Mouse (Mus musculus) myocyte (in vitro differentiated cells): ENCODE results near the gene Ascc1. TPM values are rescaled to one million over a fixed set of nuclear protein-coding genes. Genes with fewer than 3 reads are reported as not detected.
A peak's percentile ranks its signal among the peaks of the same experiment; 100 is the strongest.

Experiments used
- H3K27me3 ChIP-seq: one replicate; pipeline ENCODE4 v1.6.1; 2011; ENCODE audit not compliant: control insufficient read depth, insufficient read depth, insufficient read length
- H3K36me3 ChIP-seq: one replicate; pipeline ENCODE4 v1.6.1; 2011; ENCODE audit not compliant: control insufficient read depth, insufficient read depth
- H3K4me2 ChIP-seq: one replicate; pipeline ENCODE4 v1.6.1; 2011; ENCODE audit warnings: low read depth, control low read depth
- H3K4me3 ChIP-seq: one replicate; pipeline ENCODE4 v1.5.1; 2011; ENCODE audit warnings: mild to moderate bottlenecking, control low read depth, moderate library complexity
- H3K79me2 ChIP-seq: one replicate; pipeline ENCODE4 v1.6.1; 2011; ENCODE audit not compliant: control insufficient read depth, insufficient read depth
- H3ac ChIP-seq: one replicate; pipeline ENCODE4 v1.6.1; 2011; ENCODE audit not compliant: control insufficient read depth, insufficient read length
- CEBPB ChIP-seq: IDR thresholded peaks from 2 replicates; pipeline ENCODE4 v1.6.1; 2011; ENCODE audit warnings: mild to moderate bottlenecking, moderate library complexity; ENCODE audit not compliant: poor library complexity, insufficient read depth, severe bottlenecking
- E2F4 ChIP-seq: IDR thresholded peaks from one replicate; pipeline ENCODE4 v1.6.1; 2011; ENCODE audit warnings: mild to moderate bottlenecking, control low read depth, moderate library complexity; ENCODE audit not compliant: insufficient read depth
- MAX ChIP-seq: IDR thresholded peaks from one replicate; pipeline ENCODE4 v1.6.1; 2011; ENCODE audit warnings: low read depth, mild to moderate bottlenecking, control low read depth
- MYOD1 ChIP-seq, 3 experiments: IDR thresholded peaks; one replicate each; pipeline ENCODE4 v1.6.1; 2011; ENCODE audit warnings: control low read depth in 2 of 3, low read depth in 2 of 3, mild to moderate bottlenecking in 2 of 3, moderate library complexity in 1 of 3; ENCODE audit not compliant: insufficient read length in 2 of 3, control insufficient read depth in 1 of 3
- MYOG ChIP-seq, 3 experiments: IDR thresholded peaks; one replicate each; pipeline ENCODE4 v1.6.1; 2011; ENCODE audit warnings: control low read depth in 2 of 3, low read depth in 2 of 3, mild to moderate bottlenecking in 2 of 3; ENCODE audit not compliant: insufficient read length in 2 of 3, control insufficient read depth in 1 of 3, insufficient read depth in 1 of 3
- POLR2A ChIP-seq: IDR thresholded peaks from one replicate; pipeline ENCODE4 v1.6.1; 2011; ENCODE audit warnings: low read depth, mild to moderate bottlenecking, control low read depth, moderate library complexity; ENCODE audit not compliant: insufficient read length
- POLR2AphosphoS2 ChIP-seq: IDR thresholded peaks from one replicate; pipeline ENCODE4 v1.6.1; 2011; ENCODE audit warnings: low read depth, control low read depth; ENCODE audit not compliant: insufficient read length
- REST ChIP-seq: IDR thresholded peaks from one replicate; pipeline ENCODE4 v1.6.1; 2011; ENCODE audit warnings: mild to moderate bottlenecking, control low read depth, moderate library complexity; ENCODE audit not compliant: insufficient read depth, insufficient read length
- SRF ChIP-seq: IDR thresholded peaks from one replicate; pipeline ENCODE4 v1.6.1; 2011; ENCODE audit warnings: low read depth; ENCODE audit not compliant: control insufficient read depth, insufficient read length
- TCF12 ChIP-seq: IDR thresholded peaks from one replicate; pipeline ENCODE4 v1.6.1; 2011; ENCODE audit warnings: mild to moderate bottlenecking, control low read depth; ENCODE audit not compliant: poor library complexity, insufficient read depth, severe bottlenecking
- TCF3 ChIP-seq: IDR thresholded peaks from one replicate; pipeline ENCODE4 v1.6.1; 2011; ENCODE audit warnings: low read depth, control low read depth; ENCODE audit not compliant: insufficient read length
- USF1 ChIP-seq: IDR thresholded peaks from one replicate; pipeline ENCODE4 v1.6.1; 2011; ENCODE audit warnings: low read depth, mild to moderate bottlenecking, control low read depth, moderate library complexity
- polyA plus RNA-seq: library from polyadenylated mRNA; unstranded; fragments of >200 nt; fragmentation: generic; extraction: Trizol; gene quantifications from one replicate; pipeline ENCODE4 v1.2.1, GENCODE M21; 2012; ENCODE audit warnings: missing spikeins

Ascc1 gene
- 36.7 TPM for polyA plus RNA-seq

DNA sequence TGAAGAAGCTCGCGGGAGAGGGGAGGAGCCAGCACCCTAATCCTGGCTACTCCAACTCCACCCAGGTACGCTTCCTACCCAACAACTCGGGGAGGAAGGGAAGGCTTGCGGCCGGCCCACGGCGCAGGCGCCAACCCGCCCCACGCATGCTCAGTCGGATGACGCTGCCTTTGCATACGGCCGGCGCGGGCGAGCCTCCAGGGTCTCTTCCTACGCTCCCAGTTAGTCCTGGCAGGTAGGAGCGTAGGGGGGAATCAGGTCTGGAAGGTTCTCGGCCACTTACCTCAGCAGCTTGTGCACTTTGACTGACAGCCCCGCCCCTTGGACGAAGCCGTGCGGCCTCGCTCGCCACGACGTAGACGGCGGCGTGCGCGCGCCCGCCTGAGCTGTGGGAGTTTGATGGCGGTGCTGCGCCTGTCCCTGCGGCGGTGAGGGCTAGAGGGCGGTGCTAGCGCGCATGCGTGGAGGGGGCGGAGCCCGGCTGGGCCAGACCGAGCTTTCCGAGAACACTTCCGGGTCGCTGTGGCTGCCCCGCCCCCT is at the start of gene Ascc1, which contains the start of gene Anapc16:
Gene Ascc1, plus strand, starts transcription at position 133 of the 540 bp plus-strand sequence.
Gene Anapc16, minus strand, starts transcription at position 463 of the 540 bp plus-strand sequence.
- Histone ChIP-seq H3K4me2 (peak within 1 kb of the TSS; percentile 100), H3K36me3 (peaks cover 3% of the 10 kb centered on the region), H3K4me3 (peak within 1 kb of the TSS; percentile 98), H3K79me2 (peaks cover 43% of the 10 kb centered on the region), H3K27me3 (no peaks in the 10 kb centered on the region), H3ac (peak within 1 kb of the TSS; percentile 33)
- TF ChIP-seq SRF, result no peak
- TF ChIP-seq CEBPB, result no peak
- TF ChIP-seq MAX, result no peak
- no peak for TF ChIP-seq E2F4
- TF ChIP-seq TCF3, result no peak
- no peak for TF ChIP-seq USF1
- TF ChIP-seq POLR2A, result peak; percentile 90
- TF ChIP-seq MYOG (IDR thresholded peaks at IDR 0.05; ENCODE audit: control insufficient read depth in 1 of 3, insufficient read depth in 1 of 3, insufficient read length in 2 of 3, low read depth in 2 of 3), result peak in 1 of 3 experiments; percentile 24
- no peak for TF ChIP-seq TCF12
- peak in 1 of 3 experiments; percentile 19 for TF ChIP-seq MYOD1 (IDR thresholded peaks at IDR 0.05; ENCODE audit: control insufficient read depth in 1 of 3, insufficient read length in 2 of 3, low read depth in 2 of 3)
- TF ChIP-seq POLR2AphosphoS2, result peak; percentile 86
- TF ChIP-seq REST, result no peak

GRCm38 (mm10) chr10:59953564-59954039 is 49.0 kb upstream of the Ascc1 start:
- peaks cover 15% of the 10 kb centered on the region for H3K36me3 ChIP-seq
- peak overlapping the region; percentile 85 for H3K4me2 ChIP-seq
- H3K79me2 ChIP-seq, result peaks cover 29% of the 10 kb centered on the region
- TF ChIP-seq MYOG (IDR thresholded peaks at IDR 0.05; ENCODE audit: control insufficient read depth in 1 of 3, insufficient read depth in 1 of 3, insufficient read length in 2 of 3, low read depth in 2 of 3) (peak in 1 of 3 experiments; percentile 42), MYOD1 (IDR thresholded peaks at IDR 0.05; ENCODE audit: control insufficient read depth in 1 of 3, insufficient read length in 2 of 3, low read depth in 2 of 3) (peak in 2 of 3 experiments; percentile 9 to 27), USF1 (no peak), TCF12 (no peak)
- H3K4me3 ChIP-seq, result no peak overlapping the region
- H3ac ChIP-seq, result no peak overlapping the region
- H3K27me3 ChIP-seq, result no peaks in the 10 kb centered on the region

DNA sequence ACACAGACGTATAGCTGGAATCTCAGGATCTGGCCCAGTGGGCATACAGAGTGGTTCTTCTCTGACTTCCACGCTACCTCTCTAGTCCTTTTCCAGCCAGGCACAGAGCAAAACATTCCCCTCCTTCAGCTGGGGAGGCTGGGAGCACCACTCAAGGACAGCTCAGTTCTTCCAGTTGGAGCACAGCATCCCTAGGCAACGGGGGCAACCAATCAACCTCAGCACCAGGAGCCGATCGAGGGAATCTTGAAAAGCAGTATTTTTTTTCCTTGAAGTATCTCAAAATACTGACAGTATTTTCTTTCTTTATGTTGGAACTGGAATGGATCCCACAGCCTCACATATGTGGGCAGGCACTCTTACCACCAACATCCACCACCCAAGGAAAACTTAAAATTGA is 45.9 kb upstream of the Ascc1 start:
- no peak for TF ChIP-seq REST
- TF ChIP-seq E2F4, result no peak
- no peak for TF ChIP-seq POLR2AphosphoS2
- TF ChIP-seq MYOD1 (IDR thresholded peaks at IDR 0.05; ENCODE audit: control insufficient read depth in 1 of 3, insufficient read length in 2 of 3, low read depth in 2 of 3), result no peak
- TF ChIP-seq MYOG (IDR thresholded peaks at IDR 0.05; ENCODE audit: control insufficient read depth in 1 of 3, insufficient read depth in 1 of 3, insufficient read length in 2 of 3, low read depth in 2 of 3), result no peak
- TF ChIP-seq SRF, result no peak
- TF ChIP-seq TCF3, result no peak
- TF ChIP-seq POLR2A, result no peak
- no peak for TF ChIP-seq USF1
- no peak for TF ChIP-seq TCF12
- TF ChIP-seq CEBPB, result no peak
- no peak for TF ChIP-seq MAX

DNA sequence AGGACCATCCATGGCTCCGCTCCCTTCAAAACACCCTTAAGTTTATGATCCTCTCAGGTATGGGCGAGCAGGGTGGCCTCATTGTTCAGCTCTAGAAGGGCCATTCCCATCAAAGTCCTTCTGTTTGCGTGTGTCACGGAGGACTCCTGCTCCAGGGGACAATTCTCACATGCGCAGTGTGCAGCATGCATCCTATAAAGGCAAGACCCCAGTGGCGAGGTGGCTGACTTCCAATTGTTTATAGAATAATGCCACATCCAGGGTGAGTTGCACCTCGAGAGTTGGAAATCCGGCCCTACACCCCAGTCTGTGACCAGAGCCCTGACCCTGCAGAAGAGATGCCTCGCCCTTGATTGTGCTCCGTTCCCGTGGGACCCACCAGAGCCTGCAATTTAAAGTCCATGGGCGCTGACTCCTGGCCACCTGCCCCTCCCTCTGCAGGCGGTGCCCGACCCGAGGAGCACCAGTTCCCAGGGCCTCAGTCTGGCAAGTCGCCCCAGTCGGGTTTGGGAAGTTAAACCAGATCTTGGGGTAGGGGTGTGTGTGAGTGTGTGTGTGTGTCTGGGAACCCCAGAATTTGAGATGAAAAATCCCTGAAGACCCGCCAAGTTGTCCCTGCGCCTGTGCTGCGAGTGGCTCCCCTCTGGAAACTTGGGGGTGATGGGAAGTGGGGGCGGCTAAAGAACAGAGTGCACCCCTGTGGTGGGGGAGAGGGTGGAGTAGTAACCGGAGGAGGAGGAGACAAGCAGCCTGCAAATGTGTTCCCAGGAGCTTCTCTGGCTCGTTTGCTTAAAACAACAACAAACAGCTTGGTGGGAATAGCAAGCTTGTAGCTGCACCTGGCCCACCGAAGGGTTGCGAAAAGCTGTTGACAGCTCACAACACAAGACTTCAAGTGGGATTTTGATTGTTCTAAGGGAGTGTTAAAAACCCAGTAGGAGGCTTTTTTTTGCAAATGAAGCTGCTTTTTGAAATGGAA is 45.1 kb upstream of the Ascc1 start:
- H3K4me3 ChIP-seq, result no peak overlapping the region
- peak overlapping the region; percentile 57 for H3K4me2 ChIP-seq

More for the DNA sequence above, 45.9 kb upstream of the Ascc1 start:
- Histone ChIP-seq H3K4me3 (no peak overlapping the region), H3K4me2 (no peak overlapping the region), H3K27me3 (no peaks in the 10 kb centered on the region), H3ac (no peak overlapping the region), H3K79me2 (no peaks in the 10 kb centered on the region), H3K36me3 (no peaks in the 10 kb centered on the region)

More for the DNA sequence above, 45.1 kb upstream of the Ascc1 start:
- H3K27me3 ChIP-seq, result no peaks in the 10 kb centered on the region
- H3K79me2 ChIP-seq, result no peaks in the 10 kb centered on the region
- H3ac ChIP-seq, result no peak overlapping the region
- TF ChIP-seq CEBPB, result 0 out of 2 replicates have a peak, but pooled peaks have one; percentile 24
- TF ChIP-seq TCF12, result no peak
- peak in 1 of 3 experiments; percentile 20 for TF ChIP-seq MYOD1 (IDR thresholded peaks at IDR 0.05; ENCODE audit: control insufficient read depth in 1 of 3, insufficient read length in 2 of 3, low read depth in 2 of 3)
- no peaks in the 10 kb centered on the region for H3K36me3 ChIP-seq
